In genomic region chr16:44493868-44494267, GRCm38 (mm10) we compare ENCODE assay signal across 7 mouse cellular contexts.
DNase-seq lines count a peak whose midpoint lies in the region; ATAC-seq lines count a peak whose summit lies in the region.

No protein-coding gene starts in this region.

- H3K27ac ChIP-seq in midbrain, embryonic 16.5 days (ENCODE audit: low read length), result 0 out of 2 replicates have a peak overlapping the region, but pooled peaks have one; percentile 39
- no peak overlapping the region for H3K27ac ChIP-seq in liver, embryonic 12.5 days

- H3K27me3 ChIP-seq in midbrain, embryonic 16.5 days (ENCODE audit: control insufficient read depth, insufficient read depth, low read depth, low read length), result no peaks in the 10 kb centered on the region
- no peaks in the 10 kb centered on the region for H3K27me3 ChIP-seq in liver, embryonic 12.5 days (replicated peaks)

- no peak overlapping the region for H3K4me2 ChIP-seq in midbrain, embryonic 16.5 days (ENCODE audit: low read length)
- H3K4me2 ChIP-seq in liver, embryonic 12.5 days, result no peak overlapping the region

- H3K36me3 ChIP-seq in midbrain, embryonic 16.5 days (ENCODE audit: control insufficient read depth, insufficient read depth, low read length), result 0 out of 2 replicates have a peak, but pooled peaks cover 3% of the 10 kb centered on the region
- H3K36me3 ChIP-seq in liver, embryonic 12.5 days, result 0 out of 2 replicates have a peak, but pooled peaks cover 4% of the 10 kb centered on the region

- intact Hi-C loops in heart, postnatal 10 days (cut with DNase I), result loop anchor here (5.0 kb wide), 1 partner anchor 53 kb away; no protein-coding TSS in a partner anchor

- DNase-seq in kidney, postnatal 14 days, result peak; percentile 58
- no peak for DNase-seq in kidney, postnatal 25 days
- peak; percentile 79 for DNase-seq in fibroblast of lung, adult 2 months (ENCODE audit: low read depth)
- DNase-seq in heart, postnatal 10 days, result peak; percentile 51 to 68

- ATAC-seq in midbrain, embryonic 16.5 days, result no peak
- no peak for ATAC-seq in megakaryocyte progenitor cell, adult 5-6 weeks (replicated peaks; ENCODE audit: poor library complexity)
- no peak for ATAC-seq in liver, embryonic 12.5 days

- H3K9ac ChIP-seq in midbrain, embryonic 16.5 days (ENCODE audit: low read depth, low read length), result no peak overlapping the region
- H3K9ac ChIP-seq in liver, embryonic 12.5 days, result no peak overlapping the region

- no peak overlapping the region for H3K4me3 ChIP-seq in midbrain, embryonic 16.5 days (ENCODE audit: low read depth, low read length)
- no peak overlapping the region for H3K4me3 ChIP-seq in liver, embryonic 12.5 days

- WGBS in midbrain, embryonic 16.5 days, result 13% methylated on average over 6 of the region's 6 CpGs
- WGBS in liver, embryonic 12.5 days (ENCODE audit: insufficient replicate concordance), result 61% methylated on average over 6 of the region's 6 CpGs

- H3K9me3 ChIP-seq in midbrain, embryonic 16.5 days (replicated peaks; ENCODE audit: control insufficient read depth, low read length, poor library complexity, severe bottlenecking), result no peaks in the 10 kb centered on the region
- no peaks in the 10 kb centered on the region for H3K9me3 ChIP-seq in liver, embryonic 12.5 days (replicated peaks)

- peaks cover 7% of the 10 kb centered on the region; the same call in 1 of the 2 replicates for H3K4me1 ChIP-seq in midbrain, embryonic 16.5 days (ENCODE audit: control insufficient read depth, insufficient read depth, low read length)
- no peaks in the 10 kb centered on the region for H3K4me1 ChIP-seq in liver, embryonic 12.5 days

Comparison
In these comparisons a context has a peak if more than half of its experiments do, and no peak if none do; other contexts are left out.
1. DNase-seq: peak in kidney, postnatal 14 days (single experiment), fibroblast of lung, adult 2 months (single experiment) and heart, postnatal 10 days (2 of 2); none in kidney, postnatal 25 days (0 of 2).